Mouse (Mus musculus) embryonic facial prominence, embryonic 12.5 days (tissue): ENCODE data around the gene Ikzf1. TPM values are rescaled to one million over a fixed set of nuclear protein-coding genes. Genes with fewer than 3 reads are reported as not detected.

Experiments used
- ATAC-seq: fragments of 200-750 bp; cut with Nextera tagmentation; 2 replicates; pipeline ENCODE4 v1.8.0; 2017; ENCODE audit not compliant: insufficient number of reproducible peaks, insufficient read depth, low FRiP score, low TSS enrichment
- H3K27ac ChIP-seq: fragments of 300-500 bp; sonication (generic); 2 replicates; pipeline ENCODE4 v1.5.1; 2016; ENCODE audit warnings: mild to moderate bottlenecking
- H3K27me3 ChIP-seq: fragments of 300-500 bp; sonication (generic); 2 replicates; pipeline ENCODE4 v1.6.1; 2016; ENCODE audit warnings: mild to moderate bottlenecking, moderate library complexity
- H3K36me3 ChIP-seq: fragments of 300-500 bp; sonication (generic); 2 replicates; pipeline ENCODE4 v1.6.1; 2016; ENCODE audit warnings: mild to moderate bottlenecking
- H3K4me1 ChIP-seq: fragments of 300-500 bp; sonication (generic); 2 replicates; pipeline ENCODE4 v1.6.1; 2016
- H3K4me2 ChIP-seq: fragments of 300-500 bp; sonication (generic); replicated peaks from 2 replicates; pipeline ENCODE4 v1.6.1; 2016; ENCODE audit warnings: mild to moderate bottlenecking, moderate library complexity
- H3K4me3 ChIP-seq: fragments of 300-500 bp; sonication (generic); 2 replicates; pipeline ENCODE4 v1.5.1; 2016; ENCODE audit warnings: mild to moderate bottlenecking
- H3K9ac ChIP-seq: fragments of 300-500 bp; sonication (generic); 2 replicates; pipeline ENCODE4 v1.6.1; 2016; ENCODE audit warnings: mild to moderate bottlenecking, moderate library complexity
- H3K9me3 ChIP-seq: fragments of 300-500 bp; sonication (generic); 2 replicates; pipeline ENCODE4 v1.6.1; 2016; ENCODE audit warnings: mild to moderate bottlenecking, moderate library complexity
- WGBS: fragments of 180-500 bp; shearing (Covaris S2); methylation state at CpG from one replicate; pipeline ENCODE4 v1.1.7; 2016; 5-methylcytosine and 5-hydroxymethylcytosine counted together
- polyA plus RNA-seq: library from polyadenylated mRNA; unstranded; fragments of >200 nt; fragmentation: Nextera tagmentation; extraction: Ambion mirVana; gene quantifications from 2 replicates; pipeline ENCODE4 v1.2.1, GENCODE M21; 2016

Gene Ikzf1
- polyA plus RNA-seq, 1 experiment from 2014 or later = 0.84 TPM

GRCm38 (mm10) chr11:11727936-11728556 is 43.2 kb downstream of the Ikzf1 start:
- no peak for ATAC-seq
- Histone ChIP-seq H3K27ac (no peak overlapping the region), H3K4me2 (no peak overlapping the region), H3K4me3 (no peak overlapping the region), H3K9ac (no peak overlapping the region), H3K4me1 (no peaks in the 10 kb centered on the region), H3K9me3 (no peaks in the 10 kb centered on the region), H3K27me3 (no peaks in the 10 kb centered on the region), H3K36me3 (no peaks in the 10 kb centered on the region)
- 85% methylated on average over 10 of the region's 10 CpGs for WGBS

- H3K9ac ChIP-seq = no peak overlapping the region
- H3K36me3 ChIP-seq = no peaks in the 10 kb centered on the region
- ATAC-seq = no peak
- WGBS = 84% methylated on average over 6 of the region's 6 CpGs
- H3K4me1 ChIP-seq = no peaks in the 10 kb centered on the region
- H3K4me3 ChIP-seq = no peak overlapping the region
- H3K27me3 ChIP-seq = no peaks in the 10 kb centered on the region
- no peak overlapping the region for H3K4me2 ChIP-seq
- no peak overlapping the region for H3K27ac ChIP-seq
- no peaks in the 10 kb centered on the region for H3K9me3 ChIP-seq
Measured at GRCm38 (mm10) chr11:11729216-11729615, 44.4 kb downstream of the Ikzf1 start.

GRCm38 (mm10) chr11:11730062-11730461 is 45.3 kb downstream of the Ikzf1 start:
- ATAC-seq = no peak
- no peak overlapping the region for H3K4me3 ChIP-seq
- H3K36me3 ChIP-seq = no peaks in the 10 kb centered on the region
- no peaks in the 10 kb centered on the region for H3K4me1 ChIP-seq
- WGBS = 97% methylated on average over 1 of the region's 1 CpGs
- no peak overlapping the region for H3K9ac ChIP-seq
- no peak overlapping the region for H3K27ac ChIP-seq
- H3K27me3 ChIP-seq = no peaks in the 10 kb centered on the region
- H3K4me2 ChIP-seq = no peak overlapping the region
- H3K9me3 ChIP-seq = no peaks in the 10 kb centered on the region

GRCm38 (mm10) chr11:11731727-11732126 is 46.9 kb downstream of the Ikzf1 start:
- 94% methylated on average over 1 of the region's 1 CpGs for WGBS
- H3K4me1 ChIP-seq = no peaks in the 10 kb centered on the region
- H3K36me3 ChIP-seq = no peaks in the 10 kb centered on the region
- no peaks in the 10 kb centered on the region for H3K27me3 ChIP-seq
- ATAC-seq = no peak
- no peaks in the 10 kb centered on the region for H3K9me3 ChIP-seq
- no peak overlapping the region for H3K9ac ChIP-seq
- H3K4me2 ChIP-seq = no peak overlapping the region
- H3K4me3 ChIP-seq = no peak overlapping the region
- H3K27ac ChIP-seq = no peak overlapping the region

GRCm38 (mm10) chr11:11732972-11733770 is 48.4 kb downstream of the Ikzf1 start:
- no peaks in the 10 kb centered on the region for H3K4me1 ChIP-seq
- no peak overlapping the region for H3K27ac ChIP-seq
- no peak overlapping the region for H3K4me3 ChIP-seq
- no peaks in the 10 kb centered on the region for H3K36me3 ChIP-seq
- ATAC-seq = no peak
- H3K9ac ChIP-seq = no peak overlapping the region
- H3K9me3 ChIP-seq = no peaks in the 10 kb centered on the region
- no peak overlapping the region for H3K4me2 ChIP-seq
- WGBS = 70% methylated on average over 8 of the region's 8 CpGs
- no peaks in the 10 kb centered on the region for H3K27me3 ChIP-seq

GRCm38 (mm10) chr11:11735155-11735554 is 50.4 kb downstream of the Ikzf1 start:
- WGBS = 89% methylated on average over 6 of the region's 6 CpGs
- no peak for ATAC-seq
- Histone ChIP-seq H3K4me2 (no peak overlapping the region), H3K27me3 (no peaks in the 10 kb centered on the region), H3K36me3 (no peaks in the 10 kb centered on the region), H3K4me3 (no peak overlapping the region), H3K27ac (no peak overlapping the region), H3K4me1 (no peaks in the 10 kb centered on the region), H3K9ac (no peak overlapping the region), H3K9me3 (no peaks in the 10 kb centered on the region)

- no peaks in the 10 kb centered on the region for H3K36me3 ChIP-seq
- 0 out of 2 replicates have a peak, but pooled peaks have one; percentile 28 for ATAC-seq
- H3K9ac ChIP-seq = no peak overlapping the region
- H3K4me1 ChIP-seq = no peaks in the 10 kb centered on the region
- H3K9me3 ChIP-seq = no peaks in the 10 kb centered on the region
- H3K4me3 ChIP-seq = no peak overlapping the region
- H3K27me3 ChIP-seq = no peaks in the 10 kb centered on the region
- H3K4me2 ChIP-seq = no peak overlapping the region
- no peak overlapping the region for H3K27ac ChIP-seq
- WGBS = 83% methylated on average over 4 of the region's 4 CpGs
Measured at GRCm38 (mm10) chr11:11736948-11737347, 52.1 kb downstream of the Ikzf1 start.

- Histone ChIP-seq H3K27me3 (no peaks in the 10 kb centered on the region), H3K4me3 (no peak overlapping the region), H3K9me3 (no peaks in the 10 kb centered on the region), H3K9ac (no peak overlapping the region), H3K4me2 (no peak overlapping the region), H3K4me1 (no peaks in the 10 kb centered on the region), H3K36me3 (no peaks in the 10 kb centered on the region), H3K27ac (no peak overlapping the region)
- ATAC-seq = no peak
- 66% methylated on average over 2 of the region's 2 CpGs for WGBS
Measured at GRCm38 (mm10) chr11:11737562-11737961, 52.8 kb downstream of the Ikzf1 start.

- no peak overlapping the region for H3K4me3 ChIP-seq
- H3K9ac ChIP-seq = no peak overlapping the region
- no peak overlapping the region for H3K27ac ChIP-seq
- H3K27me3 ChIP-seq = no peaks in the 10 kb centered on the region
- WGBS = 87% methylated on average over 3 of the region's 3 CpGs
- H3K4me1 ChIP-seq = no peaks in the 10 kb centered on the region
- H3K4me2 ChIP-seq = no peak overlapping the region
- no peaks in the 10 kb centered on the region for H3K9me3 ChIP-seq
- ATAC-seq = no peak
- no peaks in the 10 kb centered on the region for H3K36me3 ChIP-seq
Measured at GRCm38 (mm10) chr11:11739054-11739453, 54.3 kb downstream of the Ikzf1 start.

GRCm38 (mm10) chr11:11740603-11741002 is 55.8 kb downstream of the Ikzf1 start:
- no peaks in the 10 kb centered on the region for H3K36me3 ChIP-seq
- H3K9me3 ChIP-seq = no peaks in the 10 kb centered on the region
- no peaks in the 10 kb centered on the region for H3K27me3 ChIP-seq
- H3K9ac ChIP-seq = no peak overlapping the region
- H3K4me3 ChIP-seq = no peak overlapping the region
- no peak overlapping the region for H3K4me2 ChIP-seq
- no peak for ATAC-seq
- 72% methylated on average over 5 of the region's 5 CpGs for WGBS
- no peak overlapping the region for H3K27ac ChIP-seq
- H3K4me1 ChIP-seq = no peaks in the 10 kb centered on the region

GRCm38 (mm10) chr11:11741574-11741973 is 56.8 kb downstream of the Ikzf1 start:
- ATAC-seq = no peak
- Histone ChIP-seq H3K4me1 (no peaks in the 10 kb centered on the region), H3K9me3 (no peaks in the 10 kb centered on the region), H3K4me2 (no peak overlapping the region), H3K4me3 (no peak overlapping the region), H3K27me3 (no peaks in the 10 kb centered on the region), H3K36me3 (no peaks in the 10 kb centered on the region), H3K27ac (no peak overlapping the region), H3K9ac (no peak overlapping the region)
- 86% methylated on average over 5 of the region's 5 CpGs for WGBS

- 30% methylated on average over 2 of the region's 2 CpGs for WGBS
- ATAC-seq = no peak
Measured at GRCm38 (mm10) chr11:11742626-11743025, 57.8 kb downstream of the Ikzf1 start.

More at GRCm38 (mm10) chr11:11742626-11743025, 57.8 kb downstream of the Ikzf1 start:
- Histone ChIP-seq H3K4me2 (no peak overlapping the region), H3K36me3 (no peaks in the 10 kb centered on the region), H3K4me3 (no peak overlapping the region), H3K9me3 (no peaks in the 10 kb centered on the region), H3K27me3 (no peaks in the 10 kb centered on the region), H3K9ac (no peak overlapping the region), H3K27ac (no peak overlapping the region), H3K4me1 (no peaks in the 10 kb centered on the region)
